Mouse (Mus musculus) forebrain, postnatal 0 days (tissue): ENCODE measurements at regions not wholly inside any gene's neighbourhood (a gene's known extent, or its start where the extent isn't known, plus 50 kb on each side); places are given as distances from the start of the nearest gene placed in this dataset.
A peak's percentile ranks its signal among the peaks of the same experiment; 100 is the strongest.

ENCODE experiments used
- ATAC-seq: fragments of 200-750 bp; cut with Nextera tagmentation; 2 replicates; pipeline ENCODE4 v1.8.0; 2017; ENCODE audit warnings: mild to moderate bottlenecking, moderate library complexity
- DNase-seq: peaks from one replicate; pipeline ENCODE4 v3.0.0-alpha.2; 2015
- H3K27ac ChIP-seq: fragments of 300-500 bp; sonication (generic); 2 replicates; pipeline ENCODE4 v1.5.1; 2014; ENCODE audit warnings: low read depth, mild to moderate bottlenecking, antibody characterized with exemption, low read length, moderate library complexity, mixed read lengths
- H3K27me3 ChIP-seq: fragments of 300-500 bp; sonication (generic); 2 replicates; pipeline ENCODE4 v1.6.1; 2014; ENCODE audit warnings: mild to moderate bottlenecking, low read length, mixed read lengths; ENCODE audit not compliant: insufficient read depth
- H3K36me3 ChIP-seq: fragments of 300-500 bp; sonication (generic); 2 replicates; pipeline ENCODE4 v1.6.1; 2014; ENCODE audit warnings: mild to moderate bottlenecking, moderate library complexity; ENCODE audit not compliant: insufficient read depth
- H3K4me1 ChIP-seq: fragments of 300-500 bp; sonication (generic); 2 replicates; pipeline ENCODE4 v1.6.1; 2014; ENCODE audit warnings: antibody characterized with exemption; ENCODE audit not compliant: insufficient read depth
- H3K4me2 ChIP-seq: fragments of 300-500 bp; sonication (generic); 2 replicates; pipeline ENCODE4 v1.6.1; 2014; ENCODE audit warnings: low read depth, mild to moderate bottlenecking, moderate library complexity
- H3K4me3 ChIP-seq: fragments of 300-500 bp; sonication (generic); 2 replicates; pipeline ENCODE4 v1.5.1; 2014; ENCODE audit warnings: low read depth, low read length, mixed read lengths
- H3K9ac ChIP-seq: fragments of 300-500 bp; sonication (generic); 2 replicates; pipeline ENCODE4 v1.6.1; 2014; ENCODE audit warnings: mild to moderate bottlenecking
- H3K9me3 ChIP-seq: fragments of 300-500 bp; sonication (generic); 2 replicates; pipeline ENCODE4 v1.6.1; 2016; ENCODE audit warnings: low read length
- CTCF ChIP-seq: sonication (generic); IDR thresholded peaks from 2 replicates; pipeline ENCODE4 v1.5.1; 2016; ENCODE audit warnings: antibody characterized with exemption, control low read depth, low read depth
- WGBS: fragments of 180-500 bp; shearing (Covaris S2); extraction: QIAGEN DNeasy Blood & Tissue Kit; methylation state at CpG from one replicate; pipeline ENCODE4 v1.1.7; 2014; 5-methylcytosine and 5-hydroxymethylcytosine counted together

- Histone ChIP-seq H3K4me2 (no peak overlapping the region), H3K9ac (no peak overlapping the region), H3K4me1 (no peaks in the 10 kb centered on the region), H3K27ac (no peak overlapping the region), H3K4me3 (no peak overlapping the region), H3K36me3 (no peaks in the 10 kb centered on the region), H3K27me3 (no peaks in the 10 kb centered on the region), H3K9me3 (no peaks in the 10 kb centered on the region)
- ATAC-seq (no peak), DNase-seq (no peak)
- no peak for TF ChIP-seq CTCF
- 68% methylated on average over 6 of the region's 6 CpGs for WGBS
Measured at GRCm38 (mm10) chr3:149305011-149305413, 314.7 kb upstream of the Adgrl2 start.

DNA sequence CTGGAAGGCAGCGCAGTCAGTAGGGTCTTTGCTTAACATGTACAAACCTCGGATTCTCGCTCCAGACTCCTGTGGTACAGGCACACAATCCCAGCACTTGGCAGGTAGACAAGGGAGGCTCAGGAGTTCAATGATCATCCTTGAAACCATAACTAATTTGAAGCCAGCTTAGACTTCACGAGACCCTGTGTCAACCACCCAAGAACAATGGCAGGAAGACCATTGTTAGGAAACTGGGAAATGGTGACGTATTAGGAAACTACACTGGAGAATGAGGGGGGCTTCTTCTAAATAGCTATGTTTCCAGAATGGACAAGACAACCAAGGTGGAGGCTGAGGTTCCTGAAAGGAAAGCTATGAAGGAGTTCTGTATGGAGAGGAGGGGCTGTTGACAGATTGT lies 313.1 kb upstream of the Adgrl2 start:
- H3K9me3 ChIP-seq = no peaks in the 10 kb centered on the region
- TF ChIP-seq CTCF = no peak
- H3K27ac ChIP-seq = no peak overlapping the region
- no peaks in the 10 kb centered on the region for H3K4me1 ChIP-seq
- no peak overlapping the region for H3K4me2 ChIP-seq
- no peaks in the 10 kb centered on the region for H3K27me3 ChIP-seq
- DNase-seq (no peak), ATAC-seq (no peak)
- H3K4me3 ChIP-seq = no peak overlapping the region
- 86% methylated on average over 5 of the region's 5 CpGs for WGBS
- no peaks in the 10 kb centered on the region for H3K36me3 ChIP-seq
- no peak overlapping the region for H3K9ac ChIP-seq

DNA sequence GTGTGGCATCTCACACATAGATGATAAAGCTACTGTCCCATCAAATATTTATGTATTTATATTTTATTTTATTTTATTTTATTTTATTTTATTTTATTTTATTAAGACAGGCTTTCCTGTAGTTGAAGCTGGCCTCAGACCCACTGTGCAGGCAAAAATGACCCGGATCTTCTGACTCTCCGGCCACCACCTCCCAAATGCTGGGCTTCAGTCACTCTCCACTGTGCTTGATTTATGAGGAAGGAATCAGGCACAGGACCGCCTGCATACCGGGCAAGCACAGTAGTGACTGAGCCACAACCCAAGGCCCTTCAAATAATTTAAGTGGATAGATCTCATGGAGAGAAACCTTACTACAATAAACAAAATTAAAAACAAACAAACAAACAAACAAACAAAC lies 309.6 kb upstream of the Adgrl2 start:
- no peak for ATAC-seq
- Histone ChIP-seq H3K27me3 (no peaks in the 10 kb centered on the region), H3K27ac (no peak overlapping the region), H3K4me2 (no peak overlapping the region), H3K9me3 (no peaks in the 10 kb centered on the region), H3K4me1 (0 out of 2 replicates have a peak, but pooled peaks cover 2% of the 10 kb centered on the region), H3K9ac (no peak overlapping the region), H3K4me3 (no peak overlapping the region), H3K36me3 (no peaks in the 10 kb centered on the region)
- 90% methylated on average over 4 of the region's 4 CpGs for WGBS
- DNase-seq = no peak
- no peak for TF ChIP-seq CTCF

- Histone ChIP-seq H3K9ac (no peak overlapping the region), H3K9me3 (no peaks in the 10 kb centered on the region), H3K4me3 (no peak overlapping the region), H3K4me2 (no peak overlapping the region), H3K27me3 (no peaks in the 10 kb centered on the region), H3K27ac (0 out of 2 replicates have a peak overlapping the region, but pooled peaks have one; percentile 16), H3K36me3 (no peaks in the 10 kb centered on the region), H3K4me1 (0 out of 2 replicates have a peak, but pooled peaks cover 2% of the 10 kb centered on the region)
- ATAC-seq (peak; percentile 51; the same call in 1 of the 2 replicates), DNase-seq (peak; percentile 42)
- no peak for TF ChIP-seq CTCF
- WGBS = 32% methylated on average over 10 of the region's 10 CpGs
Measured at GRCm38 (mm10) chr3:149296419-149296962, 306.1 kb upstream of the Adgrl2 start.

DNA sequence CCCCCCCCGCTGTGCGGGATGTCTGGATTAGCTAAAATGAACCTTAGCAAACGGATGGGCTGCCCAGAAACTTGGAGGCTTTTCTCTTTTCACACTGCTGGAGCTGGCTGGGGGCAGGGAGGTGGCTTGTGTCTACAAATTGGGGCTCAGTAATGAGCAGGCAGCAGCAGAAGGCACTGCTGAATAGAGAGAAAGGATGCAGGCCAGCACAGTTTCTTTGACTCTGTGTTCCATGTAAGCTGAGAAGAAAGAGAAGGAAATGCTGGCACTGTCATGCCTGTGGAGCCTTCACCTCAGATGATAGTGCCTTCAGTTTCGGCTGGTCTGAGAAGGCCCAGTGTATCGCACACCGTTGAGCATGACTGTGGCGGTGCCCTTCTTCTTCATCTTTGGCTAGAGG lies 305.6 kb upstream of the Adgrl2 start:
- TF ChIP-seq CTCF = no peak
- Histone ChIP-seq H3K27me3 (no peaks in the 10 kb centered on the region), H3K4me2 (no peak overlapping the region), H3K4me1 (0 out of 2 replicates have a peak, but pooled peaks cover 2% of the 10 kb centered on the region), H3K4me3 (no peak overlapping the region), H3K36me3 (no peaks in the 10 kb centered on the region), H3K9ac (no peak overlapping the region), H3K27ac (peak overlapping the region; percentile 16; the same call in 1 of the 2 replicates), H3K9me3 (no peaks in the 10 kb centered on the region)
- ATAC-seq = peak; percentile 92
- peak; percentile 58 for DNase-seq
- WGBS = 20% methylated on average over 5 of the region's 7 CpGs

GRCm38 (mm10) chr3:149295257-149295831 lies 305.0 kb upstream of the Adgrl2 start:
- Histone ChIP-seq H3K9me3 (no peaks in the 10 kb centered on the region), H3K9ac (no peak overlapping the region), H3K4me3 (no peak overlapping the region), H3K27ac (no peak overlapping the region), H3K4me1 (0 out of 2 replicates have a peak, but pooled peaks cover 2% of the 10 kb centered on the region), H3K36me3 (no peaks in the 10 kb centered on the region), H3K4me2 (no peak overlapping the region), H3K27me3 (no peaks in the 10 kb centered on the region)
- no peak for TF ChIP-seq CTCF
- WGBS = 20% methylated on average over 10 of the region's 10 CpGs
- DNase-seq (no peak), ATAC-seq (peak; percentile 16; the same call in 1 of the 2 replicates)

GRCm38 (mm10) chr3:149294445-149294844 lies 304.1 kb upstream of the Adgrl2 start:
- no peak for ATAC-seq
- Histone ChIP-seq H3K4me2 (no peak overlapping the region), H3K27ac (no peak overlapping the region), H3K36me3 (no peaks in the 10 kb centered on the region), H3K4me1 (0 out of 2 replicates have a peak, but pooled peaks cover 2% of the 10 kb centered on the region), H3K9me3 (no peaks in the 10 kb centered on the region), H3K4me3 (no peak overlapping the region), H3K9ac (no peak overlapping the region), H3K27me3 (no peaks in the 10 kb centered on the region)
- no peak for TF ChIP-seq CTCF
- no peak for DNase-seq
- 46% methylated on average over 4 of the region's 4 CpGs for WGBS
